Mouse (Mus musculus) CH12.LX (cell line): Measurements from ENCODE around the gene Bmyc.

ENCODE experiments used
- CTCF ChIP-seq, 2 experiments: IDR thresholded peaks in 1 of 2; conservative IDR thresholded peaks in 1 of 2; 2 replicates each; pipeline ENCODE4 v1.5.1; 2011 to 2012; ENCODE audit warnings: low read depth in 2 of 2, low read length in 2 of 2, improper control_type of control experiment in 1 of 2, inconsistent platforms in 1 of 2, mild to moderate bottlenecking in 1 of 2, moderate library complexity in 1 of 2
- E2F4 ChIP-seq: IDR thresholded peaks from 2 replicates; pipeline ENCODE4 v1.6.1; 2011; ENCODE audit warnings: low read depth, low read length, improper control_type of control experiment; ENCODE audit not compliant: insufficient replicate concordance
- ELF1 ChIP-seq: IDR thresholded peaks from 2 replicates; pipeline ENCODE4 v1.6.1; 2014; ENCODE audit warnings: low read depth, mild to moderate bottlenecking, inconsistent platforms, low read length, improper control_type of control experiment
- MAFK ChIP-seq: IDR thresholded peaks from 2 replicates; pipeline ENCODE4 v1.6.1; 2011; ENCODE audit warnings: low read length, improper control_type of control experiment; ENCODE audit not compliant: insufficient replicate concordance
- MAX ChIP-seq: IDR thresholded peaks from 2 replicates; pipeline ENCODE4 v1.6.1; 2011; ENCODE audit warnings: low read length, improper control_type of control experiment
- NELFE ChIP-seq: IDR thresholded peaks from 2 replicates; pipeline ENCODE4 v1.6.1; 2011; ENCODE audit warnings: low read depth, low read length, improper control_type of control experiment
- PAX5 ChIP-seq: IDR thresholded peaks from 2 replicates; pipeline ENCODE4 v1.6.1; 2012; ENCODE audit warnings: low read length, inconsistent platforms, mixed read lengths

DNA sequence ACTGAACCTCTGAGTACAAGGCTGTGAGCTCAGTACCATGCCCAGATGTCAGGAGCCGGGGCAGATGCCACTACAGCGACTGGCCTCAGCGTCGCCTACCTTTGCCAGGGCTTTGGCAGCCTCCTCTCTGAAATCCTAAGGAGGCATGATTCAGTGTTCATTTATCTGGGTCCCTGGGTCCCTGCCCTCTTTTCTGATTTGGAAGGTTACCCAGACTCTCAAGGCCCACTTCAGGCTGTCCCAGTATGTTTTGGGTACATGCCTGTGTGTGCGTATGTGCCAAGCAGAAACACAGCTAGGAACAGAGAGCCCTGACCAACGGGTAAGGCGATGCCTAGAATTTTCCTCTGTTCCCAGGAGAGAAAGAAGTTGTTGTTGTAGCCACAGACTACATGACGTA is 46.3 kb upstream of the Bmyc start:
- no peak for TF ChIP-seq PAX5
- TF ChIP-seq CTCF (conservative IDR thresholded peaks at IDR 0.05 in 1 of 2, IDR thresholded peaks at IDR 0.05 in 1 of 2; ENCODE audit: low read depth in 2 of 2, low read length in 2 of 2): no peak
- no peak for TF ChIP-seq E2F4
- TF ChIP-seq NELFE: no peak
- TF ChIP-seq ELF1: no peak
- TF ChIP-seq MAFK: no peak
- no peak for TF ChIP-seq MAX
